Mouse (Mus musculus) kidney, adult 2 months (tissue): ENCODE results near the gene Myo7a. TPM values are rescaled to one million over a fixed set of nuclear protein-coding genes. Genes with fewer than 3 reads are reported as not detected.

Experiments
- DNase-seq: peaks from one replicate; pipeline ENCODE4 v3.0.0; 2021
- H3K27ac ChIP-seq: fragments of 200-500 bp; 2 replicates; pipeline ENCODE4 v1.5.1; 2012; ENCODE audit warnings: low read depth, low read length, control low read depth, inconsistent platforms; ENCODE audit not compliant: insufficient read depth
- H3K27me3 ChIP-seq: fragments of 200-500 bp; replicated peaks from 2 replicates; pipeline ENCODE4 v1.6.1; 2012; ENCODE audit warnings: mild to moderate bottlenecking, moderate library complexity, low read length, inconsistent platforms; ENCODE audit not compliant: control insufficient read depth, insufficient read depth
- H3K36me3 ChIP-seq: fragments of 200-500 bp; 2 replicates; pipeline ENCODE4 v1.6.1; 2012; ENCODE audit warnings: mild to moderate bottlenecking, moderate library complexity, low read length, inconsistent platforms; ENCODE audit not compliant: control insufficient read depth, insufficient read depth
- H3K4me1 ChIP-seq: fragments of 200-500 bp; 2 replicates; pipeline ENCODE4 v1.6.1; 2011; ENCODE audit warnings: low read length; ENCODE audit not compliant: control insufficient read depth, insufficient read depth
- H3K4me3 ChIP-seq: fragments of 200-500 bp; 2 replicates; pipeline ENCODE4 v1.5.1; 2011; ENCODE audit warnings: mild to moderate bottlenecking, low read depth, low read length, control low read depth; ENCODE audit not compliant: insufficient read depth
- CTCF ChIP-seq: fragments of 200-500 bp; conservative IDR thresholded peaks from 2 replicates; pipeline ENCODE4 v1.5.1; 2011; ENCODE audit warnings: low read depth, mild to moderate bottlenecking, control low read depth, low read length, moderate library complexity, mixed read lengths; ENCODE audit not compliant: insufficient read depth, insufficient read length
- POLR2A ChIP-seq: fragments of 200-500 bp; IDR thresholded peaks from one replicate; pipeline ENCODE4 v1.6.1; 2011; ENCODE audit warnings: low read depth, low read length, control low read depth
- WGBS: fragments of 180-500 bp; shearing (Covaris S2); methylation state at CpG from one replicate; pipeline ENCODE4 v1.1.7; 2018; 5-methylcytosine and 5-hydroxymethylcytosine counted together
- polyA plus RNA-seq: library from polyadenylated mRNA; depleted of rRNA; stranded (reverse); fragments of >200 nt; gene quantifications from 2 replicates; pipeline ENCODE4 v1.2.3, GENCODE M21; 2012

Myo7a gene
- polyA plus RNA-seq, 1 experiment: 24.6 TPM

DNA sequence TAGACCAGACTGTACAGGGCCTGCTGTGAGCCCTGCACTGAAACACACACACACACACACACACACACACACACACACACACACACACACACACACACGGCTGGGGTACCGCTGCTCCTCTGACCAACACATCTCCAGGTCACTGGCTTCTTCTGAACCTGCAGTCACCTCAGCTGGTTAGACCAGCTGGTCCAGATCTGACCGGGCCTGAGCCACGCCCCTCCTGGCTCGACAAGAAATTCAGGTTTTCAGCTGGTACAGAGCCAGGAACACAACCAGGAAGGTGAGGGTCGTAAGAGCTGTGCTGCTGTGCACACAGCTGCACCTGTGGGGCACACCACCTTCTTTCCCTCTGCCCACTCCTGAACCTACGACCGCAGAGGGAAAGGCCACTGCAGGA lies 39.2 kb upstream of the Myo7a start:
- no peaks in the 10 kb centered on the region for H3K27me3 ChIP-seq
- H3K4me3 ChIP-seq: no peak overlapping the region
- DNase-seq: peak; percentile 86
- peaks cover 17% of the 10 kb centered on the region for H3K4me1 ChIP-seq
- H3K27ac ChIP-seq: peak overlapping the region; percentile 78
- 38% methylated on average over 8 of the region's 8 CpGs for WGBS
- no peaks in the 10 kb centered on the region for H3K36me3 ChIP-seq
- TF ChIP-seq CTCF (no peak), POLR2A (no peak)

DNA sequence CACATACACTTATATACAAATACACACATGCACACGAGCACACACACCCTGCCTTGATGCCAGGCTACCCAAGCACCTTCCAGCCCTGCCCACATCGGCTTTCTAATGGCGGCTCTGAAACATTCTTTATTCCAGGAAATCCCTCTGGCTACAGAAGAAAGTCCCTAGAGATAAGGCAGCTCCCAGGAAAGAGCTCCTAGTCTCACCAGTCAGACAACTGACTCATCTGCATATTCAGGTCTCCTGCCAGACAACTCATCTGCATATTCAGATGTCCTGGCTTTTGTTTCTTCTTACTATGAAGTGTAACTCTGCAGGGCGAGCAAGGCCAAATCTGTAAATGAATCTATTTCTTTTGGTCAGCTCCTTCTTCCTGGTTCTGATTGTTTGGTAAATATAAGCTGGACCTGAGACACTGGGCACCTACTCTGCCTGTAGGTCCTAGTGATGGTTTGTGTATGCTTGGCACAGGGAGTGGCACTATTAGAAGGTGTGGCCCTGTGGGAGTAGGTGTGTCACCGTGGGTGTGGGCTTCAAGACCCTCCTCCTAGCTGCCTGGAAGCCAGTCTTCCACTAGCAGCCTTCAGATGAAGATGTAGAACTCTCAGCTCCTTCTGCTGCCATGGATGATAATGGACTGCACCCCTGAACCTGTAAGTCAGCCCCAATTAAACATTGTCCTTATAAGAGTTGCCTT lies 38.5 kb upstream of the Myo7a start:
- Histone ChIP-seq H3K36me3 (no peaks in the 10 kb centered on the region), H3K27ac (peak overlapping the region; percentile 64), H3K4me1 (peaks cover 16% of the 10 kb centered on the region), H3K27me3 (no peaks in the 10 kb centered on the region), H3K4me3 (no peak overlapping the region)
- no peak for DNase-seq
- WGBS: 58% methylated on average over 5 of the region's 5 CpGs
- TF ChIP-seq POLR2A (no peak), CTCF (no peak)

DNA sequence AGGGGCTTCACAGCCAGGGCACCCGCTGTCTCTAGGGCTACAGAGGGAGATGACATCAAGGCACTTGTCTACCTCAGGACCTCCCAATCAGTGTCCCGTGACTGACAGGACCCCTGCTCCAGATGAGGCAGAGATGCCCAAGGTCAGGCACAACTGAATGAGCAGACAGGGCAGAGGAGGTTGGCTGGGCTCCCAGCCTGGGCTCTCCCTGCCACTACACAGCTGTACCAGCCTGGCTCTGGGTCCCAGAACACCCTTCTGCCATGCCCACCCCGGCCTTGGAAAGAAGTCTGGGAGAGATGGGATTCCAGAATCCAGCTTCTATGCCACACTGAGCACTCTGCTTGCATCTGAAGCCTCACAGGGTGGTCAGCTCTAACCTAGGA lies 36.9 kb upstream of the Myo7a start:
- no peak for DNase-seq
- H3K4me1 ChIP-seq: peaks cover 16% of the 10 kb centered on the region

DNA sequence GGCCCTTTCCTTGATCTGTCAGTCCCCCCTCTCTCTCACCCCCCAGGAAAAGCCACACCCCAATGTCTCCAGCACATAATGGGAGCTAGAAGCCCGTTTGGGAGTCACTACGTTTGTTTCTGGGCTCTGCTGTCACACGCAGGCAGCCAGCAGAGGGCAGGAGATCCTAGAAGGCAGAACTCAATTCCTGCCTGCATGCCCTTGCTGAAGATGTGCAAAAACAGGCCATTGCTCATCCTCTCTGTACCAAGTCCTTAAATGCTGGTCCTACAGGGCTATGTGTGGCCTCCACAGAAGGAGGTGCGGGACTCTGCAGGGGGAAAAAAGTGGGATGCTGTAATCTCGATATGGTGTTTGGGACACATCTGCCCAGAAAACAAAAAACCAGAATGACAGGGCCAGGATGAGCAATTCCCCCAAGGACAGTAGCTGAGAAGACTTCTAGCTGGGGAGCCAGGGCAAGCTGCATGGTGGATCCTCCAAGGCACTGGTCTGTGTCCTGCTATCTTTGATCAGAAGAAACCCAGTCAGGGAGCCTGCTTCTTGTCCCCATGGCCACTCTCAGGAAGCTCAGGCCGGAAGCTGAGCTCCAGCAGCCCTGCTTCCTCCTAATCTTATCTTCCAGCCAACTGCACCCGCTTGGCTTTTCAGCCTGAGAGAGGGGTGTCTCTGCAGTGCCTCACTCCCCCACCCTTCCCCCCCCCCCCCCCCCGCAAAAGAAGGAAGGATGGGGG lies 36.4 kb upstream of the Myo7a start:
- peak; percentile 78 for DNase-seq
- TF ChIP-seq CTCF: peak; percentile 94
- TF ChIP-seq POLR2A: no peak
- Histone ChIP-seq H3K36me3 (no peaks in the 10 kb centered on the region), H3K4me1 (peaks cover 14% of the 10 kb centered on the region), H3K4me3 (no peak overlapping the region), H3K27me3 (no peaks in the 10 kb centered on the region), H3K27ac (no peak overlapping the region)
- 23% methylated on average over 8 of the region's 8 CpGs for whole genome bisulfite sequencing

More for the DNA sequence above, 36.9 kb upstream of the Myo7a start:
- TF ChIP-seq POLR2A: no peak
- TF ChIP-seq CTCF: no peak
- whole genome bisulfite sequencing: 46% methylated on average over 3 of the region's 3 CpGs
- no peaks in the 10 kb centered on the region for H3K36me3 ChIP-seq
- H3K4me3 ChIP-seq: no peak overlapping the region
- H3K27ac ChIP-seq: no peak overlapping the region
- H3K27me3 ChIP-seq: no peaks in the 10 kb centered on the region

DNA sequence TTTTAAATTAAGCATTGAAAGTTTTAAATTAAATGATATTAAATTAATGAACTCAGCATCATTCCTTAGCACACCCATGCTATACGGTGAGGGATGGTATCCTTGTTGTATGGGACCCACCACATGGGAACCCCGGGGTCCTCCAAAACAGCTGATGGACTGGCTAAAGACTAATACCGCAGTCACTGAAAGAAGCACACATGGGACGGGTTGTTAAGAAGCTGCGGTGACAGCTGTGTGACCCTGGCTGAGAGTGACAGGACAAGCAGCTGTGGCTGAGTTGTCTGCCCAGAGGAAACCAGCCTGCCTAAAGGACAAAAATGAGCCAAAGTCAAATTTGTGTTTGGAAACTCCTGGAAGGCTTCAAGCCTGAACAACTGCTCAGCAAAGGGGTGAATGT lies 34.6 kb upstream of the Myo7a start:
- peaks cover 3% of the 10 kb centered on the region for H3K4me1 ChIP-seq
- H3K27ac ChIP-seq: no peak overlapping the region
- no peaks in the 10 kb centered on the region for H3K36me3 ChIP-seq
- no peak overlapping the region for H3K4me3 ChIP-seq
- TF ChIP-seq CTCF: no peak
- no peak for TF ChIP-seq POLR2A
- no peaks in the 10 kb centered on the region for H3K27me3 ChIP-seq
- no peak for DNase-seq
- 80% methylated on average over 5 of the region's 5 CpGs for WGBS

DNA sequence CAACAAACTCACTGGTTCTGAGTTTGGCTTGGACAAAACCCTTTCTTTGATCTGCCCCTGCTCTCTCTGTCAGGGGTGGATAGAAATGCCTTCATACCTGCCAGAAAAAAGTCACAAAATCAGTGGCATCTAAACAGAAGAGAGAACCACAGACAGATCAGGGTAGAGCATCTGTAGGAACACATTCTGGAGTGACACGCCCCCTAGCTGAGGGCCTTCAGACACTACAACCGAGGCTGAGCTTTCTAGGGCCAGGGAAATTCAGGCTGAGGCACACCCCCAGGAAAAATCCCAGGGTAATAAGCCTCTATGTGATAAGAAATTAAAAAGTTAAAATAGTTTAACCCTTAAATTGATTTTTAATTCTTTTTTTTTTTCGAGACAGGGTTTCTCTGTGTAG lies 34.0 kb upstream of the Myo7a start:
- Histone ChIP-seq H3K27me3 (no peaks in the 10 kb centered on the region), H3K4me1 (no peaks in the 10 kb centered on the region), H3K4me3 (no peak overlapping the region), H3K36me3 (no peaks in the 10 kb centered on the region), H3K27ac (no peak overlapping the region)
- 77% methylated on average over 3 of the region's 3 CpGs for WGBS
- no peak for DNase-seq
- TF ChIP-seq CTCF (0 out of 2 replicates have a peak, but pooled peaks have one; percentile 29), POLR2A (no peak)

DNA sequence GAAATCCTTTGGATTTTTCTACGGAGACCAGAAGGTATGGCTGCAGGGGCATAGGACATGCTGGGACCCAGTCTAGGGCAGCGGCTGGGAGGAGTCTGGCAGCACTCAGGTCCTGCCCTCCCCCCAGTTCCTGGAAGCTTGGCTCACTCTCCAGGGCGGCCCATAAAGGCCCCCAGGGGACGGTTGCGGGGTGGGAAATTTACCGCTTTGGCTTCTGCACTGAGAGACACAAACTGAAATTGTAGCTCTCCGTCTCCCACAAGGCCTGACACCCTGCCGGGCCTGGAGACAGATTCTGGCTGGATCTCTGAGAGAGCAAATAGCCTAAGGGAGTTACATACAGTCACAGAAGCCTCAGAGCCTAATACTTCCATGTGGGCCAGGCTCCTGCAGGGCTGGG lies 33.1 kb upstream of the Myo7a start:
- Histone ChIP-seq H3K4me1 (0 out of 2 replicates have a peak, but pooled peaks cover 1% of the 10 kb centered on the region), H3K27ac (no peak overlapping the region), H3K27me3 (no peaks in the 10 kb centered on the region), H3K4me3 (no peak overlapping the region), H3K36me3 (no peaks in the 10 kb centered on the region)
- no peak for TF ChIP-seq POLR2A
- TF ChIP-seq CTCF: no peak
- WGBS: 54% methylated on average over 8 of the region's 8 CpGs
- peak; percentile 63 for DNase-seq
